ENCODE assay signal across 12 mouse cellular contexts in genomic region chr19:14777709-14778108, GRCm38 (mm10).
DNase-seq lines count a peak whose midpoint lies in the region; ATAC-seq lines count a peak whose summit lies in the region.
"Had no signal": no experiment of that assay in that cellular context is flagged by ENCODE, and none has a peak within 500 bp of the region (broad histone marks: within the 10 kb centered on the region; RNA-seq: fewer than 3 reads in every experiment).

No protein-coding gene starts in this region.

- intact Hi-C loops in gastrocnemius, postnatal 36 days (cut with DNase I) = no loop called here

- no peaks in the 10 kb centered on the region for H3K4me1 ChIP-seq in kidney, embryonic 15.5 days
- H3K4me1 ChIP-seq in embryonic facial prominence, embryonic 14.5 days (ENCODE audit: control insufficient read depth, insufficient read depth, low read length) = no peaks in the 10 kb centered on the region
- 0 out of 2 replicates have a peak, but pooled peaks cover 10% of the 10 kb centered on the region for H3K4me1 ChIP-seq in hindbrain, embryonic 12.5 days
- H3K4me1 ChIP-seq in midbrain, embryonic 15.5 days = peaks cover 17% of the 10 kb centered on the region
- H3K4me1 ChIP-seq in intestine, embryonic 16.5 days (ENCODE audit: control insufficient read depth, insufficient read depth, low read length) = no peaks in the 10 kb centered on the region

- H3K4me2 ChIP-seq in kidney, embryonic 15.5 days = 0 out of 2 replicates have a peak overlapping the region, but pooled peaks have one; percentile 29
- H3K4me2 ChIP-seq in embryonic facial prominence, embryonic 14.5 days (ENCODE audit: low read depth, low read length) = peak overlapping the region; percentile 33; the same call in 1 of the 2 replicates
- H3K4me2 ChIP-seq in hindbrain, embryonic 12.5 days (replicated peaks) = peak overlapping the region; percentile 39
- H3K4me2 ChIP-seq in midbrain, embryonic 15.5 days = peak overlapping the region; percentile 36
- H3K4me2 ChIP-seq in intestine, embryonic 16.5 days (ENCODE audit: low read depth, low read length) = no peak overlapping the region
- H3K4me2 ChIP-seq: embryonic facial prominence, embryonic 15.5 days had no signal

- WGBS in kidney, embryonic 15.5 days = 35% methylated on average over 7 of the region's 7 CpGs
- 26% methylated on average over 7 of the region's 7 CpGs for WGBS in embryonic facial prominence, embryonic 14.5 days
- 26% methylated on average over 7 of the region's 7 CpGs for WGBS in hindbrain, embryonic 12.5 days
- 27% methylated on average over 7 of the region's 7 CpGs for WGBS in midbrain, embryonic 15.5 days
- 47% methylated on average over 7 of the region's 7 CpGs for WGBS in intestine, embryonic 16.5 days

- H3K9ac ChIP-seq in kidney, embryonic 15.5 days = no peak overlapping the region
- H3K9ac ChIP-seq in embryonic facial prominence, embryonic 14.5 days (ENCODE audit: low read depth, low read length) = no peak overlapping the region
- H3K9ac ChIP-seq in hindbrain, embryonic 12.5 days = no peak overlapping the region
- no peak overlapping the region for H3K9ac ChIP-seq in midbrain, embryonic 15.5 days
- no peak overlapping the region for H3K9ac ChIP-seq in intestine, embryonic 16.5 days (ENCODE audit: low read depth, low read length)
- H3K9ac ChIP-seq: embryonic facial prominence, embryonic 15.5 days had no signal

- H3K27me3 ChIP-seq in kidney, embryonic 15.5 days = peaks cover 10% of the 10 kb centered on the region
- no peaks in the 10 kb centered on the region for H3K27me3 ChIP-seq in embryonic facial prominence, embryonic 14.5 days (replicated peaks; ENCODE audit: control insufficient read depth, insufficient read depth, low read length)
- H3K27me3 ChIP-seq in hindbrain, embryonic 12.5 days = peaks cover 3% of the 10 kb centered on the region; the same call in 1 of the 2 replicates
- no peaks in the 10 kb centered on the region for H3K27me3 ChIP-seq in midbrain, embryonic 15.5 days (replicated peaks)
- no peaks in the 10 kb centered on the region for H3K27me3 ChIP-seq in intestine, embryonic 16.5 days (replicated peaks; ENCODE audit: control insufficient read depth, insufficient read depth, low read length)
- H3K27me3 ChIP-seq: embryonic facial prominence, embryonic 15.5 days had no signal

- H3K27ac ChIP-seq in kidney, embryonic 15.5 days = no peak overlapping the region
- H3K27ac ChIP-seq in embryonic facial prominence, embryonic 14.5 days (replicated peaks; ENCODE audit: low read depth, low read length) = no peak overlapping the region
- H3K27ac ChIP-seq in hindbrain, embryonic 12.5 days = 0 out of 2 replicates have a peak overlapping the region, but pooled peaks have one; percentile 4
- H3K27ac ChIP-seq in midbrain, embryonic 15.5 days = 0 out of 2 replicates have a peak overlapping the region, but pooled peaks have one; percentile 9
- H3K27ac ChIP-seq in intestine, embryonic 16.5 days (ENCODE audit: low read length) = no peak overlapping the region
- H3K27ac ChIP-seq: embryonic facial prominence, embryonic 15.5 days had no signal

- DNase-seq in kidney, adult 11 months = no peak
- DNase-seq in embryonic facial prominence, embryonic 14.5 days (ENCODE audit: low spot score) = no peak
- DNase-seq in adrenal gland, postnatal 25 days = no peak
- no peak for DNase-seq in gastrocnemius, postnatal 36 days
- DNase-seq: adrenal gland, adult 2 months; kidney, adult 9 months; thymus, postnatal 14 days had no signal

- H3K9me3 ChIP-seq in kidney, embryonic 15.5 days (replicated peaks) = no peaks in the 10 kb centered on the region
- no peaks in the 10 kb centered on the region for H3K9me3 ChIP-seq in embryonic facial prominence, embryonic 14.5 days (ENCODE audit: control insufficient read depth, low read length)
- no peaks in the 10 kb centered on the region for H3K9me3 ChIP-seq in hindbrain, embryonic 12.5 days (replicated peaks)
- no peaks in the 10 kb centered on the region for H3K9me3 ChIP-seq in midbrain, embryonic 15.5 days
- H3K9me3 ChIP-seq in intestine, embryonic 16.5 days (ENCODE audit: control insufficient read depth, low read length) = no peaks in the 10 kb centered on the region
- H3K9me3 ChIP-seq: embryonic facial prominence, embryonic 15.5 days had no signal

- no peak overlapping the region for H3K4me3 ChIP-seq in kidney, embryonic 15.5 days (replicated peaks)
- no peak overlapping the region for H3K4me3 ChIP-seq in embryonic facial prominence, embryonic 14.5 days (ENCODE audit: low read depth, low read length)
- no peak overlapping the region for H3K4me3 ChIP-seq in hindbrain, embryonic 12.5 days
- H3K4me3 ChIP-seq in midbrain, embryonic 15.5 days = no peak overlapping the region
- no peak overlapping the region for H3K4me3 ChIP-seq in intestine, embryonic 16.5 days (ENCODE audit: low read length)
- H3K4me3 ChIP-seq: embryonic facial prominence, embryonic 15.5 days had no signal

- H3K36me3 ChIP-seq in kidney, embryonic 15.5 days = no peaks in the 10 kb centered on the region
- no peaks in the 10 kb centered on the region for H3K36me3 ChIP-seq in embryonic facial prominence, embryonic 14.5 days (ENCODE audit: control insufficient read depth, insufficient read depth, low read length)
- H3K36me3 ChIP-seq in hindbrain, embryonic 12.5 days = no peaks in the 10 kb centered on the region
- no peaks in the 10 kb centered on the region for H3K36me3 ChIP-seq in midbrain, embryonic 15.5 days (replicated peaks)
- no peaks in the 10 kb centered on the region for H3K36me3 ChIP-seq in intestine, embryonic 16.5 days (ENCODE audit: control insufficient read depth, insufficient read depth, low read length)
- H3K36me3 ChIP-seq: embryonic facial prominence, embryonic 15.5 days had no signal

- ATAC-seq in kidney, embryonic 15.5 days (replicated peaks; ENCODE audit: low FRiP score) = no peak
- ATAC-seq in embryonic facial prominence, embryonic 14.5 days (ENCODE audit: low read depth) = no peak
- ATAC-seq in hindbrain, embryonic 12.5 days (ENCODE audit: low FRiP score) = peak; percentile 44; the same call in 1 of the 2 replicates
- ATAC-seq in midbrain, embryonic 15.5 days (replicated peaks) = 0 out of 2 replicates have a peak, but pooled peaks have one; percentile 31
- no peak for ATAC-seq in intestine, embryonic 16.5 days

Comparison
In these comparisons a context has a peak if more than half of its experiments do, and no peak if none do; other contexts are left out.
1. ATAC-seq: peak in hindbrain, embryonic 12.5 days (single experiment) and midbrain, embryonic 15.5 days (single experiment); none in kidney, embryonic 15.5 days (single experiment), embryonic facial prominence, embryonic 14.5 days (single experiment) and intestine, embryonic 16.5 days (single experiment).
2. H3K27ac ChIP-seq: peak in hindbrain, embryonic 12.5 days (single experiment) and midbrain, embryonic 15.5 days (single experiment); none in kidney, embryonic 15.5 days (single experiment), embryonic facial prominence, embryonic 14.5 days (single experiment) and intestine, embryonic 16.5 days (single experiment).